Mouse (Mus musculus) right cerebral cortex, postnatal 25 days (tissue): ENCODE data around the gene Tmem175.

Experiments used
- DNase-seq: peaks from one replicate; pipeline ENCODE4 v3.0.0; 2022

Gene Tmem175

GRCm38 (mm10) chr5:108678296-108678854, 48.8 kb downstream of the Tmem175 start:
- DNase-seq, result no peak

DNA sequence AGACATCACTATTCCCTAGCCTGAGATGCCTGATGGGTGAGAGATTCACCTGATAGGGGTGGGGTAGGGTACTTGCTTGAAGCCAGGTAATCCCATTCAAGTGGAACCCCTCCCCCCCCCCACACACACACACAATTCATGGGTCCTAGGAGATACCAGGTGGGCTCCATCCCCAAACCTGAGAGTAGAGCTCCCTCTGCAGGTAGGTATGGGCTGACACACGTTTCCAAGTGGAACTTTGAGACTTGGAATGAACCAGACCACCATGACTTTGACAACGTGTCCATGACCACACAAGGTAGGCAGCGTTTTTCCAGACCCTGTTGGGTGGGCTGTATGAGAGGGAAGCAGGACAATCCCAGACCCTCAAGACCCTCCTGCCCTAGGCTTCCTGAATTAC, 50.3 kb downstream of the Tmem175 start:
- no peak for DNase-seq

DNA sequence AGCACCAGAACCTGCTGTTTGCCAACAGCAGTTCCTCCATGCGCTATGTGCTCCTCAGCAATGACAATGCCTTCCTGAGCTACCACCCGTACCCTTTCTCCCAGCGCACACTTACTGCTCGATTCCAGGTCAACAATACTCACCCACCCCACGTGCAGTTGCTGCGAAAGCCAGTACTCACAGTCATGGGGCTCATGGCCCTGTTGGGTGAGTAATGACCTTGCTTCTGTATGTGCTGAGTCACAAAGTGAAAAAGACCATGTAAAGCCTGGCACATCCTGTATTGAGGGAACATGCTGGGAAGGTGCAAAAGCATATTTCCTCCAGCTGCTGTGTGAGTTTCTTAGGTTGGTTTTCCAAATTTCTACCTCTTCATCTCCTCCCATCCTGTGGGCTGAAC, 51.3 kb downstream of the Tmem175 start:
- DNase-seq, result no peak

DNA sequence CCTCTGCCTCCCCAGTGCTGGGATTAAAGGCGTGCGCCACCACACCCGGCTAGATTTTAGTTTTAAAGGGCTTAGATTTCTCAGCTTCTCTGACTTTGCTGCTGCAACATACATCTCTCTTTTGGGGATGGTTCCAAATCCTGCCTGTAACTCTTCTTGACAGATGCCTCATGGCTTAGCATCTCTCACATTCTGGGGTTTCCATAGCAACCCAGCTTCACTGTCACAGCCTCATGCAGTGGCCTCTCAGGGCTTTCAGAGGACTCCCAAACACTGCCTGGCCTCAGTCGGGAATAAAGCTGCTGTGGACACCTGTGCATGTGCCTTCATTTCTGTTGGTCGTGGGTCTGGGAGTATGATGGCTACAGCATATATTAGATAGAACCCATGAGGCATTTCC, 59.5 kb downstream of the Tmem175 start:
- DNase-seq, result no peak

DNA sequence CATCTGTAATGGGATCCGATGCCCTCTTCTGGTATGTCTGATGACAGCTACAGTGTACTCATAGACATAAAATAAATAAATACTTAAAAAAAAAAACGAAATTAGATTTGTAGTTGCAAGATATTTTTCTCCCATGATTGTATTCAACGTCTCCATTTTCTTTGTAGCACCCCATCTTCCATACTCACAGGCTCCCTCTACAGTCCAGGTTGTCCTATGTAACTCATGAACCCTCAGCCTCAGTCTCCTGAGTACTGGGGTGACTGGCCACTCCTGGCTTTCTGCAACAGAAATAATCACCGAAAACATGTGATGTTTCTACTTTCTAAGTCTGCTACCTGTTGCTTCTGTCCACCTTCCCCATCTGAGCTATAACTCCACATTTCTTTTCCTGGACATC, 61.6 kb downstream of the Tmem175 start:
- no peak for DNase-seq

DNA sequence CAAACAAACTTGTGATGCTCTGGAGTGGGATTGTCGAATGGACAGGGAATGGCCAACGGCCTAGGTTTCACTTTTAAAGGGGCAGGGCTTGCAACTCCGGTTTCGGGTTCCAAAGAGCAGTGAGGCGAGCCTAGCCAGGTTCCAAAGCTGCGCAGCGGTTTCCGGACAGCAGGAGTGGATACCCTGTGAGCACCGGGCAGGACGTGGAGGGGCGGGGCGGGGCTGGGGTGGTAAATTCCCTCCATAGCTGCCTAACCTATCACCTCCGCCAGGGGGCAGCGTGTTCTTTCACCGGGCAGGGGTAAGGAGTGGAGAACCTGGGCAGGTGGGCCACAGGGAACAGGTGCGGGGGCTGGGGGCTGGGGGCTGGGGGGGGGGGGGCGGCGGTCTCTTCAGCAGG, 62.7 kb downstream of the Tmem175 start, which contains the start of gene Fgfrl1:
Gene Fgfrl1 (plus strand): TSS at position 112 of the 400 bp plus-strand sequence.
- DNase-seq, result no peak

DNA sequence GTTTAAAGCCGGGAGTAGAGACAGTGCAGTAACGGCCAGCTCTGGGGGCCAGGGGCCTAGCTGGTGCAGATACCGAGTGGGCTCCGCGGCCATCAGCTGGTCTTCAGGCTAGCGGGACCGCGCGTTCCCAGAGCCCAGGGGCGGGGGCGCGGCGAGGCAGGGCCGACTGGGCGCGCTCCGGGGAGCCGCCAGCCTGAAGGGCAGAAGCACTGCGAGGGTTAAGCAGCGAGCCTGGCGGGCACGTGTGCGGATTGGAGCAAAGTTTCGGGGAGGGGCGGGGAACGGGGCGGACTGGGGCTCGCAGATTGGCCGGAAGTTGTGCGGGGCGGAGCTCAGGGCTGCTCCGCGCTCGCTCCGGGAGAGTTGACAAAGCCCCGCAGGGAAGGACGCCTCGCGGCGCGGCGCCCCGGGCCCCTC, 64.3 kb downstream of the Tmem175 start:
- DNase-seq, result peak; percentile 74

- no peak for DNase-seq
Measured at GRCm38 (mm10) chr5:108694352-108695261, 65.0 kb downstream of the Tmem175 start.

DNA sequence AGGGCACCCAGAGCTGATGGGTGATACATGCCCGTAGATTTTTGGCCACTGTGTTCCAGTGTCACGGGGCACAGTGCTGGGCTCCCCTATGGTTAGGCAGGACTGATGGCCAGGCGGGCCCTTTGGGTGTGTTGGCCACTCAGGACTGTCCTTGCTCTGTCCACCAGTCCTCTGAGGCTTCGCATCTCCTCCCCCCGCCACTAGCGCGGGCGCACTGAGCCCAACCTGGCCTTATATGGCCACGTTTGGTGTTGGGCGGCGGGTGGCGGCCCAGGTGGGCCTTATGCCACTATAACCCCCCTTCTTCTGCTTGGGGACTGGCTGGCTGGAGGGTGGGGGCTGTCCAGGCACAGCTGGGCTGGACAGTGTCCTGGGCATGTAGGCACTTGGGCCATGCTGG, 66.3 kb downstream of the Tmem175 start:
- no peak for DNase-seq

DNA sequence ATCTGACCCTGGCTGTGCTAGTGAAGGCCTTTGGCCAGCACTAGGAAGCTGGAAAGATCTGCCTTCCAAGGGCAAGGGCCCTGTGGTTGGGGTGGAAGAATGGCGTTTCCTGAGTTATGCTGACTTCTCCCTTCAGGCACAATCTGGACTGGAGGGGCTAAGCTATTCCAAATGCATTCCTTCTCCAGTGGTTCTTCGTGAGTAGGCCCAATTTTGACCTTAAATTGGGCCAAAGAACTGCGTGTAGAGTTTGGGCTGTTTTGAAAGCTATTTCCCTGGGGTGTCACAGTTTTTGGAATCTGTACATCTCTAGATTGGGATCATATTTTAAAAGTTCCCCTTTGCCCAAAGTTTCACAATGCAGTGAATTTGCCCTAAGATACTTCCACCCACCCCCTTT, 67.0 kb downstream of the Tmem175 start:
- DNase-seq, result no peak

DNA sequence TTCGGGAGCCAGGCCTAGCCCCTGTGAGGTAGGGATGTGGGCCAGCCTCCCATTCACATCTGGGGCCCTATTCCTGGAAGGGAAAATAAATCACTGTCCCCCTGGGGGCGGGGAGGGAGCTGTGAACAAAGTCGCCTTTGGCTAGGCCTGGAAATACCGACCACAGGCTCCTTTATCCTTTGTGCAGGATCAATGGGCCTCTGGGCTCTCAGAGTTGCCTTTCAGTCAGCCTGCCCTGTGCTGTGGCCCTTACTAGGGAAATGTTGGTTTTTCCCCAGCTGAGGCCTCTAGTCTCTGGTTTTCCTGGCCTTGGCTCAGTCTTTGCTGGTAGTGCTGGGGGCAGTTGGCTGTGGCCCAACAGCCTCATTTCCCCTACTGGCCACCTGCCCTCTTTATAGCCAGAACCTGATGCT, 67.8 kb downstream of the Tmem175 start:
- DNase-seq, result peak; percentile 47
